Mouse (Mus musculus) heart, embryonic 10.5 days (tissue): ENCODE measurements around the gene Zfp988. TPM values are rescaled to one million over a fixed set of nuclear protein-coding genes. Genes with fewer than 3 reads are reported as not detected.
A peak's percentile ranks its signal among the peaks of the same experiment; 100 is the strongest.
"Not testable (repeated sequence)": the region's sequence is repeated elsewhere in the genome, so short reads cannot be mapped to it uniquely, and the experiment has no call there.

Source experiments
- DNase-seq: peaks from one replicate; pipeline ENCODE4 v3.0.0-alpha.2; 2017; ENCODE audit warnings: low spot score
- H3K27ac ChIP-seq: fragments of 300-500 bp; sonication (generic); 2 replicates; pipeline ENCODE4 v1.5.1; 2016; ENCODE audit warnings: mild to moderate bottlenecking
- H3K27me3 ChIP-seq: fragments of 300-500 bp; sonication (generic); 2 replicates; pipeline ENCODE4 v1.6.1; 2016; ENCODE audit warnings: mild to moderate bottlenecking; ENCODE audit not compliant: poor library complexity, insufficient read depth, severe bottlenecking
- H3K36me3 ChIP-seq: fragments of 300-500 bp; sonication (generic); 2 replicates; pipeline ENCODE4 v1.6.1; 2016; ENCODE audit warnings: mild to moderate bottlenecking, moderate library complexity
- H3K4me1 ChIP-seq: fragments of 300-500 bp; sonication (generic); 2 replicates; pipeline ENCODE4 v1.6.1; 2016; ENCODE audit warnings: mild to moderate bottlenecking
- H3K4me3 ChIP-seq: fragments of 300-500 bp; sonication (generic); 2 replicates; pipeline ENCODE4 v1.5.1; 2016; ENCODE audit warnings: mild to moderate bottlenecking, moderate library complexity
- H3K9me3 ChIP-seq: fragments of 300-500 bp; sonication (generic); 2 replicates; pipeline ENCODE4 v1.6.1; 2016; ENCODE audit warnings: mild to moderate bottlenecking, moderate library complexity
- WGBS: fragments of 180-500 bp; shearing (Covaris S2); methylation state at CpG from one replicate; pipeline ENCODE4 v1.1.7; 2016; 5-methylcytosine and 5-hydroxymethylcytosine counted together
- polyA plus RNA-seq: library from polyadenylated mRNA; unstranded; fragments of >200 nt; fragmentation: Nextera tagmentation; extraction: Ambion mirVana; gene quantifications from 2 replicates; pipeline ENCODE4 v1.2.1, GENCODE M21; 2016

The Zfp988 gene
- polyA plus RNA-seq, 1 experiment from 2014 or later: 0.16 TPM

- not testable (repeated sequence) for H3K36me3 ChIP-seq, H3K4me3 ChIP-seq, H3K27me3 ChIP-seq, H3K27ac ChIP-seq, H3K4me1 ChIP-seq
- WGBS: 71% methylated on average over 2 of the region's 2 CpGs
- H3K9me3 ChIP-seq: peaks cover 52% of the 10 kb centered on the region
- peak; percentile 24 for DNase-seq
Observed at GRCm38 (mm10) chr4:147348401-147348800, 42.9 kb downstream of the Zfp988 start.

GRCm38 (mm10) chr4:147348906-147349686 lies 43.6 kb downstream of the Zfp988 start:
- H3K4me3 ChIP-seq, H3K27ac ChIP-seq, H3K27me3 ChIP-seq, H3K4me1 ChIP-seq, H3K36me3 ChIP-seq: not testable (repeated sequence)
- peaks cover 45% of the 10 kb centered on the region for H3K9me3 ChIP-seq
- 84% methylated on average over 18 of the region's 19 CpGs for WGBS
- DNase-seq: peak; percentile 76

- H3K9me3 ChIP-seq: peaks cover 45% of the 10 kb centered on the region
- WGBS: 77% methylated on average over 9 of the region's 9 CpGs
Observed at GRCm38 (mm10) chr4:147349687-147350415, 44.4 kb downstream of the Zfp988 start.

GRCm38 (mm10) chr4:147350541-147350940 lies 45.1 kb downstream of the Zfp988 start:
- H3K27ac ChIP-seq, H3K4me3 ChIP-seq, H3K27me3 ChIP-seq, H3K4me1 ChIP-seq, H3K36me3 ChIP-seq: not testable (repeated sequence)
- peaks cover 45% of the 10 kb centered on the region for H3K9me3 ChIP-seq
- 82% methylated on average over 2 of the region's 2 CpGs for WGBS
- peak; percentile 71 for DNase-seq

More at GRCm38 (mm10) chr4:147349687-147350415, 44.4 kb downstream of the Zfp988 start:
- peak; percentile 70 for DNase-seq
- not testable (repeated sequence) for H3K4me1 ChIP-seq, H3K36me3 ChIP-seq, H3K4me3 ChIP-seq, H3K27me3 ChIP-seq, H3K27ac ChIP-seq

- not testable (repeated sequence) for H3K27ac ChIP-seq, H3K36me3 ChIP-seq, H3K27me3 ChIP-seq, H3K4me3 ChIP-seq, H3K4me1 ChIP-seq, DNase-seq
- 79% methylated on average over 11 of the region's 13 CpGs for WGBS
- peaks cover 41% of the 10 kb centered on the region for H3K9me3 ChIP-seq
Observed at GRCm38 (mm10) chr4:147351376-147351980, 46.0 kb downstream of the Zfp988 start.

- H3K36me3 ChIP-seq, H3K4me3 ChIP-seq, DNase-seq, H3K27ac ChIP-seq, H3K27me3 ChIP-seq, H3K4me1 ChIP-seq: not testable (repeated sequence)
- WGBS: 79% methylated on average over 4 of the region's 4 CpGs
- H3K9me3 ChIP-seq: peaks cover 28% of the 10 kb centered on the region
Observed at GRCm38 (mm10) chr4:147353626-147354025, 48.2 kb downstream of the Zfp988 start.

GRCm38 (mm10) chr4:147356042-147356441 lies 50.6 kb downstream of the Zfp988 start:
- not testable (repeated sequence) for H3K4me3 ChIP-seq, H3K27ac ChIP-seq, H3K9me3 ChIP-seq, H3K4me1 ChIP-seq, DNase-seq, H3K36me3 ChIP-seq, H3K27me3 ChIP-seq
- WGBS: no CpG with 5 or more reads among the region's 3 CpGs

GRCm38 (mm10) chr4:147357195-147357594 lies 51.7 kb downstream of the Zfp988 start:
- not testable (repeated sequence) for H3K27ac ChIP-seq, H3K4me1 ChIP-seq, H3K27me3 ChIP-seq, H3K4me3 ChIP-seq, H3K9me3 ChIP-seq, H3K36me3 ChIP-seq, DNase-seq
- WGBS: no CpG with 5 or more reads among the region's 2 CpGs

- not testable (repeated sequence) for H3K4me1 ChIP-seq, H3K36me3 ChIP-seq, H3K27me3 ChIP-seq, H3K27ac ChIP-seq, H3K9me3 ChIP-seq, H3K4me3 ChIP-seq, DNase-seq
- no CpG with 5 or more reads among the region's 6 CpGs for WGBS
Observed at GRCm38 (mm10) chr4:147361003-147361402, 55.5 kb downstream of the Zfp988 start, which contains the start of gene Zfp978. TSS of gene Zfp978 (plus strand) at chr4:147361303.

GRCm38 (mm10) chr4:147361872-147362271 lies 56.4 kb downstream of the Zfp988 start:
- not testable (repeated sequence) for H3K4me3 ChIP-seq, H3K27me3 ChIP-seq, DNase-seq, H3K4me1 ChIP-seq, H3K9me3 ChIP-seq, H3K27ac ChIP-seq, H3K36me3 ChIP-seq
- no CpG with 5 or more reads among the region's 1 CpGs for WGBS

- H3K27ac ChIP-seq, H3K36me3 ChIP-seq: not testable (repeated sequence)
- no CpG with 5 or more reads among the region's 2 CpGs for WGBS
Observed at GRCm38 (mm10) chr4:147369564-147369963, 64.1 kb downstream of the Zfp988 start.

GRCm38 (mm10) chr4:147383199-147383598 lies 77.7 kb downstream of the Zfp988 start:
- H3K27me3 ChIP-seq, H3K4me3 ChIP-seq, DNase-seq, H3K27ac ChIP-seq, H3K9me3 ChIP-seq, H3K36me3 ChIP-seq, H3K4me1 ChIP-seq: not testable (repeated sequence)
- 85% methylated on average over 4 of the region's 4 CpGs for WGBS

More at GRCm38 (mm10) chr4:147369564-147369963, 64.1 kb downstream of the Zfp988 start:
- H3K4me1 ChIP-seq, DNase-seq, H3K27me3 ChIP-seq, H3K4me3 ChIP-seq, H3K9me3 ChIP-seq: not testable (repeated sequence)
